Mouse (Mus musculus): ENCODE measurements around the gene Thada.

DNA sequence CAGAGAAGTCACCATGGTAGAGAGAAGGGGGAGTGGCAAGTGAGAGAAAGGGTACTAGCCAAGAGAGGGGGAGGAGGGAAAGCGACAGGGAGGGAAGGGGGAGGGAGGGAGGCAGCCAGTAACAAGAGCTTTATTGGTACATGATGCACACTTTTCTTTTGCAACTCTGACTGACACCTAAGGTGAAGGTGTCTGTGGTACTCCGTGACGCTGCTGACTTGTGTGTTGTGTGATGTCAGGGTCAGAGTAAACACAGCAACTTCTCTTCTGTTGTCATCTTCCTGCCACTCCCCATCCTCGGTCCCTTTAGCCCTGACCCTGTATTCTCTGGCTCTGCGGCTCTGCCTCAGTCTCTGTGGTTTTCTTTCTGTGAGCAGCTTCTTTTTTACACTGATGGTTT lies 239.8 kb downstream of the Thada start:
- TF ChIP-seq CTCF (IDR thresholded peaks at IDR 0.05; ENCODE audit: low read depth) = no peak
- no peak for TF ChIP-seq EP300 (IDR thresholded peaks at IDR 0.05; ENCODE audit: low read depth)
